Mouse (Mus musculus) brain, embryonic 14.5 days (tissue): ENCODE results near the gene Zfp652.

Experiments
- CTCF ChIP-seq: fragments of 200-500 bp; IDR thresholded peaks from 2 replicates; pipeline ENCODE4 v1.5.1; 2012; ENCODE audit warnings: inconsistent platforms, mild to moderate bottlenecking, moderate library complexity, borderline replicate concordance; ENCODE audit not compliant: insufficient read depth, insufficient read length; ENCODE audit errors: extremely low read depth
- POLR2A ChIP-seq: fragments of 200-500 bp; IDR thresholded peaks from 2 replicates; pipeline ENCODE4 v1.6.1; 2012; ENCODE audit warnings: mild to moderate bottlenecking, inconsistent platforms, borderline replicate concordance; ENCODE audit not compliant: poor library complexity, insufficient read depth, insufficient read length, severe bottlenecking; ENCODE audit errors: extremely low read depth

DNA sequence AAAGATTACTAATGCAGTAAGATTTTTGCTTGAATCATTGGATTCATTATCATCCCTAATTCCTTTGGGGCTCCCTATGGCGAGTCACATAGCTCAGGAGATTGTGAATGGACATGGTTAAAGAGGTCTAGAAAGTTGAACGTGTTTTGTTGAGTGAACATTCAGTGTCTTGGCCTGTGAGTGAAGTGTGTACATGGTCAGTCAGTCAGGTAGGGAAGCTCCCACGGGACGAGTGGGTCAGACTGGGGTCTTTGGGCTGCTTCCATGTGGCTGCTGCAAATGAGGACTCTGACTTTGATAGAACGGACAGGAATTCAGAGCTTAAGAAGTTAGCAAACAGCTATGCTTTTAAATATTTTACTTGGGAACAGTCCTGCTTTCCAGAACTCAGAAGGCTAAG lies 48.0 kb downstream of the Zfp652 start:
- TF ChIP-seq CTCF (no peak), POLR2A (no peak)
